Mouse (Mus musculus) monocyte, adult 2 months (primary cell): ENCODE measurements around the gene Ush1g.

Source experiments
- DNase-seq, 2 experiments: peaks; one replicate each; pipeline ENCODE4 v3.0.0; 2022; ENCODE audit warnings: low spot score in 2 of 2, low read depth in 1 of 2

The Ush1g gene

GRCm38 (mm10) chr11:115334531-115334930, 12.7 kb upstream of the Ush1g start, which contains the start of gene Otop3:
Otop3 (plus strand) TSS chr11:115334731.
- DNase-seq, result no peak

- DNase-seq, result no peak
Measured at GRCm38 (mm10) chr11:115329339-115329738, 7.5 kb upstream of the Ush1g start.

GRCm38 (mm10) chr11:115326730-115327129, 4.9 kb upstream of the Ush1g start:
- DNase-seq, result no peak

GRCm38 (mm10) chr11:115323354-115323753, 1.5 kb upstream of the Ush1g start:
- no peak for DNase-seq

GRCm38 (mm10) chr11:115319704-115320383, 2.0 kb downstream of the Ush1g start:
- no peak for DNase-seq

- DNase-seq, result no peak
Measured at GRCm38 (mm10) chr11:115318245-115319027, 3.4 kb downstream of the Ush1g start.

- DNase-seq, result no peak
Measured at GRCm38 (mm10) chr11:115317204-115317603, 4.6 kb downstream of the Ush1g start.

GRCm38 (mm10) chr11:115314249-115314648, 7.6 kb downstream of the Ush1g start:
- no peak for DNase-seq

GRCm38 (mm10) chr11:115308781-115309180, 13.1 kb downstream of the Ush1g start:
- no peak for DNase-seq

- no peak for DNase-seq
Measured at GRCm38 (mm10) chr11:115306863-115307262, 15.0 kb downstream of the Ush1g start, which contains the start of gene Otop2. Otop2 (plus strand) TSS chr11:115307163.

- no peak for DNase-seq
Measured at GRCm38 (mm10) chr11:115303167-115303566, 18.7 kb downstream of the Ush1g start.

- DNase-seq, result no peak
Measured at GRCm38 (mm10) chr11:115301351-115301750, 20.5 kb downstream of the Ush1g start.

GRCm38 (mm10) chr11:115300745-115301144, 21.1 kb downstream of the Ush1g start:
- no peak for DNase-seq

GRCm38 (mm10) chr11:115298160-115298559, 23.7 kb downstream of the Ush1g start:
- no peak for DNase-seq

- no peak for DNase-seq
Measured at GRCm38 (mm10) chr11:115297214-115297826, 24.5 kb downstream of the Ush1g start, which contains the start of gene Fads6. Fads6 (minus strand) TSS chr11:115297663.

GRCm38 (mm10) chr11:115296471-115297210, 25.2 kb downstream of the Ush1g start:
- DNase-seq, result no peak

GRCm38 (mm10) chr11:115295939-115296338, 25.9 kb downstream of the Ush1g start:
- no peak for DNase-seq

- DNase-seq, result no peak
Measured at GRCm38 (mm10) chr11:115292631-115293375, 29.0 kb downstream of the Ush1g start.

- no peak for DNase-seq
Measured at GRCm38 (mm10) chr11:115291503-115291902, 30.3 kb downstream of the Ush1g start.

- no peak for DNase-seq
Measured at GRCm38 (mm10) chr11:115290919-115291318, 30.9 kb downstream of the Ush1g start.
